Mouse (Mus musculus) adrenal gland, postnatal 14 days (tissue): ENCODE measurements around the gene Rdh13. TPM values are rescaled to one million over a fixed set of nuclear protein-coding genes. Genes with fewer than 3 reads are reported as not detected.

Experiments used
- DNase-seq: peaks from one replicate; pipeline ENCODE4 v3.0.0; 2021; ENCODE audit warnings: mixed read lengths
- long read RNA-seq, 2 experiments: library from polyadenylated mRNA; stranded (forward); transcript quantifications; one replicate each; pipeline ENCODE4 v2.0.0; 2021
- total RNA-seq: library from RNA; stranded (reverse); gene quantifications from 2 replicates; pipeline ENCODE4 v1.2.3, GENCODE M21; 2021

Gene Rdh13
- total RNA-seq: 26.1 and 31.7 TPM in 2 replicates
- long read RNA-seq, experiment 1, partial matches to known transcripts: 1 of 5 reads
- long read RNA-seq, experiment 1, other reads (novel, unspliced or antisense): 3 of 5 reads
- long read RNA-seq, experiment 2, partial matches to known transcripts: 5 of 7 reads
- long read RNA-seq, experiment 2, other reads (novel, unspliced or antisense): 2 of 7 reads

DNA sequence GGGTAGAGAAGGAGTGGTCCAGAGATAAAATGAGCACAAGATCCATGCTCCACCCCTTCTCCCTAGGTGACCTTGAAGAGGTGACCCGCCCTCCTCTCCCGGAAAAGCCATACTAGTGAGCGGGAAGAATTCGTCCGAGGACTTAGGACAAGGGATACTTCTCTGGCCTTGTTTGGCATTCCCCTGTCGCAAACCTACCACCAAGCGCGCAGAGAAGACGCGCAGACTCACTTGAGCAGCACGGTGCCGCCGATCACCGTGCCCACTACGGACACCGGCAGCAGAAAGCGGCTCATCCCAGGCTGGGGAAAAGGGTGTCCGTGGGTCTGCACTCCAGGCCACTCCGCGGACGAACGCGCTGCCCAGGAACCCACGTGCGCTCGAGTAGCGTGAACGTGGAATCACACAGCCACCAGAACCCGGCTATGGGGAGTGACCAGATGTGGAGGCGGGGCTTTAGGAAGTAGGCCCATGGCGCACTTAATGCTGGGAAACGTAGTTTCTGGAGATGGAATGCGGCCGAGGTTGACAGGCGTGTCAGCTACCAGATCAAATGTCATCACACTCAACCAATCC, at the start of gene Rdh13:
TSS of gene Rdh13 (minus strand) at position 434 of the 576 bp plus-strand sequence.
- DNase-seq: peak; percentile 93

DNA sequence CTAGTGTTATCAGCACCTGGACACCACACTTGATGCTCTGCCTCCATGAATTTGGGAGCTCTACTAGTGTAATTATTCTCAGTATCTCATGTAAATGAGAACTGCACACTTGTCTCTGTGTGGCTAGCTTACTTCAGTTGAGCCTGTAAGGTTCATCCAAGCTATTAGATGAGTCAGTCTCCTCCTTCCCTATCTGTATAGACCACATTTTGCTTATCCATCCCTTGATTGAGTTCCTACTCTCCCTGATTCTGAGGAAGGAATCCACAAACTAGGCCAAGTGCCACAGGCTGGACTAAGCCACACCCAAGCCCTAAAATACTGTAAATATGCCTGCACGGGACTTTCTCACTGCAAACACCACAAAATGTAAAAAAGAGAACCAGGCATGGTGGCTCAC, 48.5 kb upstream of the Rdh13 start:
- DNase-seq: no peak

DNA sequence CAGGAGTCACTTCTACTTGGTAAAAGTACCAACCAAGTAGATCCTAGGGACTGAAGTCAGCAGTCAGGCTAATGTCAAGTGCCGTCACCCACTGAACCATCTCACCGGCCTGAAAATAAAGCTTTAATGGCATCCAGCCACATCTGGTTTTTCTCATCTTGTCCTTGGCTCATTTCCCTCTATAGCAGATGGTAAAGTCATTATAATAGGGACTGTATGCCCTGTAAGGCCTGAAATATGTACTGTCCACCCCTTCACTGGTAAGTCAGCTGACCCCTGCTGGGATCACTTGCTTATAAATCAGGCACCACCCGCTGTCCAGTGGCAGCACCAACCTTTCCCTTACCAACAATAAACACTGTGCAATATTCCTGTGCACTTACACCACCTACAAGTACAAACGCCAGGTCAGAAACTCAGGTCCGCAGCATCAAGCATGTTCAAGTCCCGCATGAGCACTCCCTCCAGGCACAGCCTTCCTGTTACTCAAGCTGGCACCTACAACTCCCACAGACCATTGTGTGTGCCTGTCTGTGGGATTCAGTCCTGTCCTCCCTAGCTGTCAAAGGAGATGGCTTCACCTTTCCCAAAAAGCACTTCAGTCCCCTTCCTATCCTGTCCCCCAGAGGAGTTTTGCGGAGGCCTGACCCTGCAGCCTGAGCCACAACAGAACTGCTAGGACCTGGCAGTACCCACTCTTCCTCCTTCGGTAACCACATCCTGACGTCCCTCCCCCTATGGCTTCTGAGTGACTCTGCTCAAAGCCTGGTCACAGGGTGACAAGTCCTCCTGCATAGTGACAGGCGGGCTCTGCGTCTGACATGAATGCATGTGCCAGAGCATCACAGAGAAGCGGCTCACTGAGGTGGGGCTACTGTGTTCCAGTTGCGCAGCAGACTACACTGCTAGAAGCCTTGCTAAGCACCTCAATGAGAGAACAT, 47.1 kb upstream of the Rdh13 start:
- DNase-seq: no peak

DNA sequence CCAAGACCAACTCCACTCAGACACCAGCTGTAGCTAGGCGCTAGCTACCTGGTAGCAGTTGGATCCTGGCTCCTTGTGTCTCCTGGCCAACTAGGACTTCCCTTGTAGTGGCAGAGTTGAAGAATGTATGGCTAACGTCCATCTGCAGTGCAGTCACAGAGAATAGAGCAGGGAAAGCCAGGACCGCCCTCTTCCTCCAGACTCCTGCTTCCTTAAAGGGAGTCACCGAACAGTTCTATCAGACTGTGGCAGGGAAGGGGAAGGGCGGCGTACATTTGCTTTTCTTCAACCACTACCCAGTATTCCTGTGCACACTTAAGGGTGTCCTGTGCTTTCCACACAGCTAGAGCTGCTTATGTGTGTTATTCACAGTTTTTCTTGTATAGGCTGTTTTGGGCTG, 45.9 kb upstream of the Rdh13 start:
- no peak for DNase-seq

DNA sequence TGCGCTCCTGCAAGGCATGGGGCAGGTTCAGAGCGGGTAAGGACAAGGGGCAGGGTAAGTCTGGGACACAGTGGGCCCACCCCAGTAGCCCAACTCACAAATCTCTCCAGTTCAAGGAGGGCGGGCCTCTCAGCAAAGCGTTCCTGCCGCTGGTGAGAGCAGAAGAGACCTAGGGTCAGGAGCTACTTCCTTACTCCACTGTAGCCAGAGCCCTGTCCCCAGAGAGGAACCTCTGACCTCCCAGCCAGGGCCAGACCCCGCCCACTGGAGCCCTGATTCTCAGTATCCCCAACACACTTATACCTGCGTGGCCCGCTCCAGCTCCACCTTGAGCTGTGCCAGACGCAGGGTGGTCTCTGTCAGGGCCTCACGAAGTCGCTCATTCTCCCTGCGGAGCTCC, 36.8 kb upstream of the Rdh13 start:
- DNase-seq: no peak

DNA sequence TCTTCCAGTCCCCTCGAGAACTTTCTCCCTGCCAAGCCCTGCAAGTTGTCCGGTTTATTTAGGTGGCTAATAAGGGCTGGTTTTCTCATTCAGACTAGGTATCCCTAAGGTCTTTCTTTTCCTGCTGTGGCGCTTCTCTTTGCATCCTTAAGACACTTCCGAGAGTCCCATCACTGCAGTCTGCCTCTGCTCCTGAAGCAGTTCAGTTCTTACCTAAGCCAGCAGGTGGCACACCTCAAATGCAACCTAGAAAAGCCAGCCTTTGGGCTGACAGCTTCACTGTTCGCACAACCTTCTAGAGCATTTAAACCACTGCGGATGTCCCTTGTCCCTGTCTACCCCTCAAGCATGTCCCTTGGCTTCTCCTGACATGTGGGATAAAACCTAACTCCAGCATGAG, 34.2 kb upstream of the Rdh13 start:
- DNase-seq: peak; percentile 61

DNA sequence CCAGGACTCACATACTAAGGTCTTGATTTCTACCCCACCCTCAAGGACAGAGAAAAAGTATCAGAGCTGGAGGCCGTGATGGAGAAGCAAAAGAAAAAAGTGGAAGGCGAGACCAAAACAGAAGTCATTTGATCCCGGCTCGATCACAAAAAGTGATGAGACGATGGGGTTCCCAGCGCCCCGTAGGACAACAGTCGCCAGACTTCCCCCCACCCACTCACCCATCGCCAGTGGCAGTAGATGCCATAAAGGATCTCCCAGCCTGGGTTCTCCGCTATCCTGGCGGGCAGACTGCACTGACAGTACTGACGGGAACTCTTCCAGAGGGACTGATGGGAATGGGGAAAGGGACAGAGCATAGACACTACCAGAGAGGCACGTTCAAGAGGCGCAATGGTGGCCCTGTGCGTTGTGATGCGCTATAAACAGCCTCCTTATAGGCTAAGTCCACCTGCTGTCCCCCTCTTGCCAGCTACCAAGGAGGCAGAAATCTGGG, 33.4 kb upstream of the Rdh13 start:
- no peak for DNase-seq

DNA sequence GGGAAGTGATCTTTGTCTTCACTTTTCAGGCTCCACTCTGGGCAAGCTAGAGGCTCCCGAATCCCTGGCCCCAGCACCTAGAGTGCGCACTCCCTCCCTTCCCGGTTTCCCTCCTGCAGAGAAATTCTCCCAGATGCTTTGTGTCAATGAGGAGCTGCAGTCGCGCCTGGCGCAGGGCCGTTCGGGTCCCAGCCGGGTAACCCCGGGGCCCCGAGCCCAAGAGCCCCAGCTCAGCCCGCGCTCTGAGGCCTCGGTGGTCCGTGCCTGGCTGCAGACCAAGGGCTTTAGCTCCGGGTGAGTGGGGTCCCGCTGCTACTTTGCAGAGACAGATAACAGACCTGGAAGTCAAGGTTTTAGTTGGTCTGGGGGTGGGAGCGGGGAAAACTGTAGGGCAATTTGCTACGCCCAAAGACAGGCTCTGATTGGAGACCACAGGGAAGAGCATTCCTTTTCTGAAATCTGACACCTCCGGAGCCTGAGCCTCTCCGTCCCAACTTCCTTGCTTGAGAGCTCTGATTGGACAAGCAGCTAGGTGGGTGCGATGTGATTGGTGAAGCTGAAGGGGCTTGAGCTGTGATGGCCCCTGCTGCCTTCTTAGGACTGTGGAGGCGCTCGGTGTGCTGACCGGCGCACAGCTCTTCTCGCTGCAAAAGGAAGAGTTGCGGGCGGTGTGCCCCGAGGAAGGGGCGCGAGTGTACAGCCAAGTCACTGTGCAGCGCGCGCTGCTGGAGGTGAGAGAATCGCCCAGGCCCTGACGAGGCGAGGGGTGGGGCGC, 32.8 kb upstream of the Rdh13 start:
- peak; percentile 87 for DNase-seq

DNA sequence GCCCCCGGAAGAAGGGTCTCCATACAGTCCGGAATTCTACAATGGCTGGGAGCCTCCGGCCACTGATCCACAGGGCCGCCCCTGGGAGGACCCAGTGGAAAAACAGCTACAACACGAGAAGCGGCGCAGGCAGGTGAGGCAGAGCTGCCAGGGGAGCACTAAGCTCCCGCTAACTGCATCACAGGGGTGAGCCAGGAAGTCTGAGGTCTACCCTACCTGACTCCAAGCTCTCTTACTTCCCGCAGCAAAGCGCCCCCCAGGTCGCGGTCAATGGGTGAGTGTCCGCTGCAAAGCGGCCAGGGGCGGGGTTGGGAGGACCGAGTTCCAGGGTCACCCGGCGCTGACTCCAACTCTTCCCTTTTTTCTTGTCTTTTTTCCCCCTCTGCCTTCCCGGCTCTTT, 28.5 kb upstream of the Rdh13 start:
- no peak for DNase-seq

DNA sequence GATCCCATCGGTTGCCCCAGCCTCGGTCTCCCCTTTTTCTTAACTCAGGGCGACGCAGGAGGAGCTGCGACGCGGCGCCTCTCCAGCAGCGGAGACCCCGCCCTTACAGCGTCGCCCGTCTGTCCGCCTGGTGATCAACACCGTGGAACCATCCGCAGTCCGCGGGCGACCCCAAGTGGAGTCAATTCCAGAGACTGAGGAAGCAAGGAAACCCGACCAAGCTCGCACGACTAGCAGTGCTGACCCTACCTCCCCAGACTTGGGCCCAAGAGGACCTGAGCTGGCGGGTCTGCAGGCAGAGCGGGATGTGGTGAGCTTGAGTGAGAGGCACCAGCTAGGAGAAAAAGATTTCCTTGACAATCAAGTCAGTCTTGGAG, 25.7 kb upstream of the Rdh13 start:
- DNase-seq: peak; percentile 90

DNA sequence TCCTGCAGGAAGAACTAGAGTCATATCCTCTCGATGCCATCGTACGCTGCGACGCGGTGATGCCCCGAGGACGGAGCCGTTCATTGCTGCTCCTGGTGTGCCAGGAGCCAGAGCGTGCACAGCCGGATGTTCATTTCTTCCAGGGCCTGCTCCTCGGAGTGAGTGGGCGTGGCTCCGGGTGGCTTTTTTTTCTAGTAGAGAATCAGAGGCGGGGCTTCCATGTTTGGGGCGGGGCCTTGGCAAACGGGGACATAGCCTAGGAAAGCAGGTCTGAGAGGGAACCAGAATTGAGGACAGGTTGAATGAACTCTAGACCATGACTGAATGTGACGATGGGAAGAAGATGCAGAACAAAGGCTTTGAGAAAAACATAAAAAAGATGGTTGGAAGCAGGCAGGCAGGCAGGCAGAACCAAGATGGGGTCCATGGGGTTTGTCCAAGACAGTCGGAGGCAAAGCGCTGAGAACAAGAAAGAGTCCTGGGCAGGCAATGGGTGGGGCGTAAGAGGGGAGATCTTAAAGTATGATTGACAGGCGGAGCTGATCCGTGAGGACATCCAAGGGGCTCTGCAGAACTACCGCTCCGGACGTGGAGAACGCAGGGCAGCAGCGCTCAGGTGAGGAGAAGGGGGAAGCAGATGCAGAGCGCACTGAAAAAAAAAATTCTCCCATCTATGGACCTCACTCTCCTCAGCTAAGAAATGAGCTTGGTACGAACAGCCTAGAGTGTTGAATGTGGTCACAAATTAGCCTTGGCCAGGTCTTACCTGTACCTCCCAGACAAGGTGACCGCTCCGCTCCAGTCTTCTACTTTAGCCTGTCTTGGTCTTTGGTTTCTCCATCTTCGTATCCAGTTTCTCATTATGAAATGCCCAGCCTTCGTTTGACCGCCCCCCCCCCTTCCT, 25.1 kb upstream of the Rdh13 start:
- DNase-seq: peak; percentile 78

DNA sequence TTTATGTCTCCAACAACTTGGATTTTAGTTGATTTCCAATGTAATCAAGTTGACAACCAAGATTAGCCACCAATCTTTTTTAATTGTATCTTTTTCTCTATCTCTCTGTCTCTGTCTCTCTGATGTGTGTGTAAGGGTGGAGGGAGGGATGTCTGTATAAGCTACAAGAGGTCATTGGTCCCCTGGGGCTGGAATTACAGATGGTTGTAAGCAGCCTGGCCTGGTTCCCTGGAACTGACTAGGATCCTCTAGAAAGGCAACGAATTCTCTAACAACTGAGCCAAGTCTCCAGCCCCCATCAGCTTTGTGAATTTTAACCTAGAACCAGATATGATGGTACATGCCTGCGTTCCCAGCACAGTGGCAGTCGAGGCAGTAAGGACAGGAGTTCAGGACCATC, 22.4 kb upstream of the Rdh13 start:
- DNase-seq: no peak

DNA sequence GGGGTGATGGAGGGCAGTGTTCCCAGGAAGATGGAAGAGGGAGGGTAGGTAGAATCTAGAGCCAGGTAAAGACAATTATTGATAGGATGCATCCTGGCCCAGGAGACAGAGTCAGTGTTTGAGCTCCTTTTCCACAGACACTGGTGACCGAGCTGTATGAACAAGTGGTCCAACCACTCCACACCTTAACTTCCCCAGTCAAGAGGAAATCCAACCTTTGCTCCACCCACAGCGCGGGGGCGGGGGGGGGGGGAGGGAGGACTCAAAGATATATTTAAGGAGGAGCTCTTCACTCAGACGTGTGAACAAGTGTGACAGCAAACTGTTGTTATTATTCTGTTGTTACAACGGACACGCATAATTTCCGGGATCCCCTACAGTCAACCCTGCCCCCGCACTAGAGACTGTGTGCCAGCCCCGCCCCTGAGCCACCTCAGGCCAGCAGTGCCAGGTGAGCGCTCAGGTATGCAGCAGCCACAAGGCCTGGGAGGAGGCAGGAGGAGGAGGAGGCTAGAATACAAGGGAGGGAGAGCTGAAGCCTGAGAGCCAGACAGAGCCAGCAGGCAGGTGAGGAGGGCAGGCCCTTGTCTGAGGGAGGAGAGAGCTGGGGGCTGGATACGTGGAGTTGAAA, 18.9 kb upstream of the Rdh13 start:
- DNase-seq: no peak

DNA sequence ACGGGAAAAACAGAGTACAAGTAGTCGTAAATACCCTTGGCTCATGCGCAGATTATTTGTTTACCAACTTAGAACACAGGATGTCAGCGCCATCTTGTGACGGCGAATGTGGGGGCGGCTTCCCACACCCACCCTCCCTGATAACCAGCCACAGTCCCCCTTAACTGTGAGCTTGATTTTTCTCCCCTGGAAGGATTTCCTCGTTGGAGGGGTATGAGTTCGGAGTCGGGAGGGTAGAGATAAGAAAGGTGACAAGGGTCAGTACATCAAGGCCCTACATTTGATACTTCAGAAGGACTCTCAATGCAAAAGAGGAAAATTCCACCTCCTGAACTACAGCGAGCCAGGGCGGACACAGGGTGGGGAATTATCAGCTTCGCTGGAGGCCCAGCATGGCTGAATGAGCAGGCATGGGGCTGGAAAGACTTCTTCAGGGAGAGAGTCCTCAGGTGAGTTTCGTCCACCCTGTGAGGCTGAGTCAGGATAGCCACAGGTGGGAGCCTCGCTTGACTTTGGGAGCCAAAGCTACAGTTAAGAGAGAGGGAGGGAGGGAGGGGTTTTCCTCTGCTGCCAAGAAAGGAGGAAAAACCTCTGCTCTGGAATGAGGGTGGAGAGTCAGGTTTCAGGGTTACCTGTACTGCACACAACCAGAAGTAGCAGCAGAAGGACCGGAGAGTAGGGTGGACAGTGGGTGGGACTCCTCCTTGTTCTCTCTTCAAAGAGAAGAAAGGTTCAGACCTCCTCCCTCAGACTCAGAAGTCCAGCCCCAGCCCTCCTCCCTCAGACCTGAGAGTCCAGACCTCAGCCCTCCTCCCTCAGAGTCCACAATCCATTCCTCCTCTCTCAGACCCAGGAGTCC, 15.4 kb upstream of the Rdh13 start, which contains the start of gene Eps8l1:
TSS of gene Eps8l1 (plus strand) at position 99 of the 859 bp plus-strand sequence.
- DNase-seq: no peak

DNA sequence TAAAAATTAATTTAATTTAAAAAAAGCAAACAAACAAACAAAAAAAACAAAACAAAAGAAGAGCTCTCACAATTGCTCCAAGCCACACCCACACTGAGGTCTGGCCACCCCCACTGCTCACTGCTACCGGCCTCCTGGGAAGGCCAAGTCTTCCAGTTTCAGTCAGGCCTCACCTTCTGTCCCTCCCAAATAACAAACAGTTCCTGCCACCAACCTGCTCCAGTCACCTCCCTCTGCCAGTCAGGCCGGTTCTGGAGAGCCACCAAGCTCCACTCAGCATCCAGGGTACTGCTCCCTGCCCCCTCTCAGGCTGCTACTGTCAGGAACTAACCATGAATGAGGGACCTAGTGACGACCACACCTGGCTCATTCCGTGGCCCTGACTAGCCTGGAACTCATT, 7.2 kb upstream of the Rdh13 start:
- no peak for DNase-seq

DNA sequence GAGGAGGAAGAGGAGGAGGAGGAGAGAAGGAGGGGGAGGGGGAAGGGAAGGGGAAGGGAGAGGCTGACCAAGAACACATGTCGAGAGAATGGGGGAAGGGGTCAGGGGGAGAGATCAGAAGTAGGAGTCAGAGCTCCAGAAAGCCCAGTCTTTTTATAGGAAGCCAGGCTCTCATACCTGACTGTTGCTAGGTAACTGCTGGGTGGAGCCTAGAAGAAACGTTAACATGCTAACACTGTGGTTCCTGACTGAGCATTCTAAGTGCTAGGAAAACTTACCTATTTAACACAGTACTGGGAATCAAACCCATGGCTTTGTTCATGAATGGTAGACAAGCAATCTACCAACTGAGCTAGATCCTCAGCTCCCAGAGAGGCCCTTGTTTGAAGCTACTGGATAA, 3.8 kb upstream of the Rdh13 start:
- no peak for DNase-seq

DNA sequence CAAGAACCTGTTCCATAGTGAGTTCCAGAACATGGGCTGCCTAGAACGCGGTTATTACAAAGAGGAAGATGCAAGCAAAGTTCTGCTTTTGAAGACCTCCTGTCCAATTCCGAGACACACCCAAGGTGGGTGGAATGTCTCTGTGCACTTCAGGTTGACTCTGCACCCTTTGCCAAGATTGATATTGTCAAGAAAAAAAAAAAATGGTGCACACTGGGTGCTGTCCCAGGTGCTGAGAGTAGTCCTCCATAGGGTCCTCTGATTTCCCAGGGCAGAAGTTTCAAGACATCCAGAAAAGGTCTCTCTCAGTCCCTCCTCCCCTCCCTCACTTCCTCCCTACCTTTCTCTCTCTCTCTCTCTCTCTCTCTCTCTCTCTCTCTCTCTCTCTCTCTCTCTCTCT, 3.0 kb upstream of the Rdh13 start:
- DNase-seq: no peak

DNA sequence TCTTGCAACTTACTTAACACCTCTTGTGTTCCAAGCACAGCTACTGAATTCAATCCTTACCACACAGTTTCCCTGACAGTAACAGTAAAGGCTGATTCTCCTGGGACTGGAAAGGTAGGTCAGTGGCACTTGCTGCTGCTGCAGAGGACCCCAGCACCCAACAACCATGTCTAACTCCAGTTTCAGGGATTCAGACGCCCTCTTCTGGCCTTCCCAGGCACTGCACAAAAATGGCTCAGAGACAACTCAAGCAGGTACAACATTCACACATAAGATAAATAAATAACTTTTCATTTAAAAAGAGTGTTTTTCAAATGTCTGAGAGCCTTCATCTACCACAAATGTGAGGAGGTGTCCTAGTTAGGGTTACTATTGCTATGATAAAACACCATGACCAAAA, 1.7 kb upstream of the Rdh13 start:
- no peak for DNase-seq

DNA sequence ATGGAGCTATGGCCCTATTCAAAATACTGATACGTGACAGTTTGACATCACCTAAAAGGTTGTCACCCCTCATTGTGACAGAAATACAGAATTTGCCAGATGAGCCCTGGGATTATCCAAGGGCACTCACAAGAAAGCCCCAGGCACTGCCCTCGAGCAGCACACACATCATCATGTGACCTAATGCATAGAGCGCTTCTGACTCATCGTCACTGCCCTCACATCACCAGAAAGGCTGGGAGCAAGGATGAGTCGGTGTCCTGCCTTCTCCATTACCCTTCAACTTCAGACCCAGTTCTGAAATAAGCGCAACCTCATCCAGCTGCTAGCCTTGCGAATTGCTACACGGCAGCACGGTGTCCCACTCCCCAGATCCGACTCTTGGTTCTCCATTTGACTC, 4.9 kb downstream of the Rdh13 start:
- DNase-seq: no peak

DNA sequence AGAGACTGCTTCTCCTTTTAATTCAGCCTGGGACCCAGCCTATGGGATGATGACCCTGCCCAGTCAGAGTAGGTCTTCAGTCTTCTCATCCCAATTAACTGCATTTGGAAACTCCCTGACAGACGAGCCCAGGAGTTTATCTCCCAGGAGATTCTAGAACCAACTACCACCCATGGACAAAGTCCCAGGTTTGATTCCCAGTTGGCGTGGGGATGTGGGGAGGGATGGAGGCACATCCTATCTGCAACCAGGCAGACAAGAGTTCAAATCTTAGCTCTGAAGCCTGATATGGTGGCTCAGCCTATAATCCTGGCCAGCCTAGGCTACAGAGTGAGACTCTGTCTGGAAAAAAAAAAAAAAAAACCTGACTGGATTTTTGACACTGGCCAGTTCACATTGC, 7.7 kb downstream of the Rdh13 start:
- no peak for DNase-seq
